Mouse (Mus musculus) testis, adult 2 months (tissue): ENCODE results near the gene Mcub. TPM values are rescaled to one million over a fixed set of nuclear protein-coding genes. Genes with fewer than 3 reads are reported as not detected.
A peak's percentile ranks its signal among the peaks of the same experiment; 100 is the strongest.

Experiments used
- H3K27ac ChIP-seq: fragments of 200-500 bp; 2 replicates; pipeline ENCODE4 v1.5.1; 2012; ENCODE audit warnings: low read depth, low read length; ENCODE audit not compliant: control insufficient read depth, insufficient read depth
- H3K27me3 ChIP-seq: fragments of 200-500 bp; 2 replicates; pipeline ENCODE4 v1.6.1; 2012; ENCODE audit warnings: mild to moderate bottlenecking, low read length, moderate library complexity; ENCODE audit not compliant: control insufficient read depth, insufficient read depth
- H3K36me3 ChIP-seq: fragments of 200-500 bp; 2 replicates; pipeline ENCODE4 v1.6.1; 2012; ENCODE audit warnings: mild to moderate bottlenecking, low read length; ENCODE audit not compliant: control insufficient read depth, insufficient read depth
- H3K4me1 ChIP-seq: fragments of 200-500 bp; 2 replicates; pipeline ENCODE4 v1.6.1; 2012; ENCODE audit warnings: low read length; ENCODE audit not compliant: control insufficient read depth, insufficient read depth
- H3K4me3 ChIP-seq: fragments of 200-500 bp; 2 replicates; pipeline ENCODE4 v1.5.1; 2012; ENCODE audit warnings: low read depth, mild to moderate bottlenecking, low read length, moderate library complexity, mixed read lengths; ENCODE audit not compliant: control insufficient read depth
- CTCF ChIP-seq: fragments of 200-500 bp; IDR thresholded peaks from 2 replicates; pipeline ENCODE4 v1.5.1; 2012; ENCODE audit warnings: low read depth, mild to moderate bottlenecking, inconsistent platforms, low read length, moderate library complexity; ENCODE audit not compliant: control insufficient read depth, insufficient read depth, insufficient replicate concordance
- POLR2A ChIP-seq: fragments of 200-500 bp; IDR thresholded peaks from 2 replicates; pipeline ENCODE4 v1.6.1; 2012; ENCODE audit warnings: low read depth, mild to moderate bottlenecking, inconsistent platforms, low read length, moderate library complexity; ENCODE audit not compliant: control insufficient read depth
- polyA plus RNA-seq: library from polyadenylated mRNA; depleted of rRNA; stranded (reverse); fragments of >200 nt; gene quantifications from 2 replicates; pipeline ENCODE4 v1.2.3, GENCODE M21; 2012

The Mcub gene
- polyA plus RNA-seq, 1 experiment = 2.5 TPM

DNA sequence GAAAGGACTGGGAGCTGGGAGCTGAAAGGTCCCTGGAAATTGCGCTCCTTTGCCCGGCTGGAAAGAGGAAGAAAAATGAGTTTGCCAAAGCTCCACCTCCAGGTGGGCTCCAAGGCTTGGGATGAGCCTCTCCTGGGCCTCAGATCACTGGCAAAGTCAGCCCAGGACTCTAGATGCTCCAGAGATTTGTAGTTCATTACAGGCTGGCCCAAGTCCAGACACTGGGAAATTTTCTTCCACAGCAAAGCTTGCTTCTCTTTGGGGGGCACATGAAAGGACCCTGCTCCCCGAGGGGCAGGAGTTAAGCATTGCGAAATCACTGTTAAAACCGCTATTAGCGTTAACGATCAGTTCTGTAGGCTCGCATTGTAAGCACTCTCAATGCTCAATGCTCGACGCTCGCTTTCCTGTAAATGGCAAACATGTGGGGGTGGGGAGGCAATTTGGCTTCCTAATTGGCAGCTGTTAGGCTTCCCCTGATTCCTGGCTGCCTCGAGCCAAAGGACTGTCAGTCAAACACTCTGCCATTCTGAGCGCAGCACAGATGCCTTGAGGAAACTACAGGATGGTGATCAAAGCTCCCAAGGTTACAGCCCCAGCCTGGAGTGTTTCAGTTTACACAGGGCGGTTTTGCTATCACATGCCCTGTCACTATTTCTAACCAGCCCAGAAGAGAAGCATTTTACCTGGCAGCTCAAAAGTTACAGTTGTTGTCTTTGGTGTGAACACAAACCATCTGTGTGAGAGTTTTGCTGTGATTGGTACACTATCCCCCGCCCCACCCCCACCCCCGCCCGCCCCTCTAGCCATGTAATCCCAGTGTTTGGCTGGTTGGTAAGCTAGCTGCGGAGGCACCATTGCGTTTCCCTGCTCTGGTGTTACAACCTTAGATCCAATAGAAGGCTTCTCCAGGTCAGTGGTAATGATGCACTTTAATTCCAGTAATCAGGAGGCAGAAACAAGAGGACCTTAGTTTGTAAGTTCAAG, 816 bp upstream of the Mcub start:
- TF ChIP-seq POLR2A = no peak
- no peak for TF ChIP-seq CTCF
- no peak overlapping the region for H3K27ac ChIP-seq

DNA sequence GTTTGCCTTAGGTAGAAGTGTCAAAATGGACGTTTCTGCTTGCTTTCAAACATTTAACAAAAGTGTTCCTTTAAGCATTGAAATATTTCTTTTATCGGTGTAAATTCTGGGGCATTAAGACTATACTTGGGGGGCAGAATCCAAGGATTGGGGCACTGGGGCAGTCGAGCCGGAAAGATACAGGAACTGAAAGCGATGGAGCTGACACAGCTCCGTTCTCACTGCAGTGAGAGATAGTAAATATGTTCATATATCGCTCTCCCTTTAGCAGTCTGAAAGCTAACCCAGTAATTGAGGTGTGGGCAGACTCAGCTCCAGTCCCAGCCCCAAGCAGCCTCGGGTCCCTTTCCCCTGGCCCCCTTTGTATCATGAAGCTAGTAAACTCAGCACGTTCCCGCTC, 975 bp downstream of the Mcub start:
- peaks cover 17% of the 10 kb centered on the region for H3K4me1 ChIP-seq
- TF ChIP-seq POLR2A (no peak), CTCF (no peak)
- no peaks in the 10 kb centered on the region for H3K36me3 ChIP-seq
- peak overlapping the region; percentile 77 for H3K4me3 ChIP-seq
- H3K27me3 ChIP-seq = no peaks in the 10 kb centered on the region
- no peak overlapping the region for H3K27ac ChIP-seq

More for the DNA sequence above, 816 bp upstream of the Mcub start:
- Histone ChIP-seq H3K36me3 (no peaks in the 10 kb centered on the region), H3K4me1 (peaks cover 17% of the 10 kb centered on the region), H3K4me3 (peak overlapping the region; percentile 77), H3K27me3 (no peaks in the 10 kb centered on the region)

DNA sequence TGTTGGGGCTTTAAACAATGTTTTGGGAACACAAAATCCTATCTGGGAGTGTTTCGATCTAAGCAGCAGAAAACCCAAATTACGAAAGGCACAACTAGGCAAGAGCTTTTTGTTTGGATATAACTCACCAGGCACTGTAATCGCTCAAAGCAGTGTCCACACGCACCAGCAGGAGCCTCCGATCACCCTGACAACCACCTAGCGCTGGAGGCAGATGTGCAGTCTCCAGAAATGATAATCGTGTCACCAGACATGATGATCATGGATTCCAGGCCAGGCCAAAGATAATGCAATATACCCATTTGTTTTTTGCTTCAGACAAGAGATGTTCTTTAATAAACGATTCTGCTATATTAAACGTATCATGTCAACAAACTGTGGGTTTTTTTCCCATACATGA, 2.1 kb downstream of the Mcub start:
- no peak overlapping the region for H3K27ac ChIP-seq
- TF ChIP-seq POLR2A = no peak
- no peak for TF ChIP-seq CTCF
- H3K36me3 ChIP-seq = no peaks in the 10 kb centered on the region
- H3K4me3 ChIP-seq = no peak overlapping the region
- no peaks in the 10 kb centered on the region for H3K27me3 ChIP-seq
- H3K4me1 ChIP-seq = peaks cover 17% of the 10 kb centered on the region

DNA sequence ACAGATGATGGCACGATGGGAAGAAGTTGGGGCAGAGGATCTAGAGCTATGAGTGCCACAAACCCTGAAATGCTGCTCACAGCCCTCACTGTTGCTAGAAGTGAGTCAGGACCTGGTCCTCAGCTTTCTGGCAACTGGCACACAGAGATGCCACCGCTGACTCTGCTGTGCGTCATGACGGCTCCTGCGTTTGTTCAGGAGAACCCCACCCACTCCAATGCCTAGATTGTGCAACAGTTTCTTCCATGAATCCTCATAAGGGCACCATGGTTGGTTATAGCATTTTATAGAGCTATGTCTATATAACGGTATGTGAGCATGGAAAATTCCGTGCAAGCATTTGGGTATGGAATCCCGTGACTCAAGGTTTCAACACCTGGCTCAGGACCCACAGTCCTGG, 5.3 kb downstream of the Mcub start:
- no peaks in the 10 kb centered on the region for H3K36me3 ChIP-seq
- peaks cover 6% of the 10 kb centered on the region for H3K4me1 ChIP-seq
- no peak overlapping the region for H3K27ac ChIP-seq
- H3K4me3 ChIP-seq = no peak overlapping the region
- no peak for TF ChIP-seq CTCF
- TF ChIP-seq POLR2A = no peak
- H3K27me3 ChIP-seq = no peaks in the 10 kb centered on the region

DNA sequence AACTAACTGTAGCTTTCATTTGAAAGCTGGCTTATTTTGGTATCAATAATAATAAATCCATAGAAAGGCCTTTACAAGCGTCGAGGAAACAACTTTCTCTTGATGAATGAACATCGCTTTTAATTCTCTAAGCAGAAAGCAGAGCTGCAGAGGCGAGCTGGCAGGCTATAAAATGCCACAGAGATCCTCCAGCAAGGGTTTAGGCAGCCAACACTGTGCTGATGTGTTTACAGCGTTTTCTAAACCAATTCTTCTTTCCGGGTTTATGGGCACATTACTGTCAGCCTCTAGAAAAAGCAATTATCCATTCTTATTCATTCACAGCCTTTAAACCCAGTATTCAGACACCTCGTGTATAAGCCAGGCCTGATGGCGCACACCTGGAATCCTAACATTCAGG, 7.5 kb downstream of the Mcub start:
- Histone ChIP-seq H3K4me3 (no peak overlapping the region), H3K36me3 (no peaks in the 10 kb centered on the region), H3K27me3 (no peaks in the 10 kb centered on the region), H3K27ac (no peak overlapping the region), H3K4me1 (no peaks in the 10 kb centered on the region)
- no peak for TF ChIP-seq CTCF
- no peak for TF ChIP-seq POLR2A

DNA sequence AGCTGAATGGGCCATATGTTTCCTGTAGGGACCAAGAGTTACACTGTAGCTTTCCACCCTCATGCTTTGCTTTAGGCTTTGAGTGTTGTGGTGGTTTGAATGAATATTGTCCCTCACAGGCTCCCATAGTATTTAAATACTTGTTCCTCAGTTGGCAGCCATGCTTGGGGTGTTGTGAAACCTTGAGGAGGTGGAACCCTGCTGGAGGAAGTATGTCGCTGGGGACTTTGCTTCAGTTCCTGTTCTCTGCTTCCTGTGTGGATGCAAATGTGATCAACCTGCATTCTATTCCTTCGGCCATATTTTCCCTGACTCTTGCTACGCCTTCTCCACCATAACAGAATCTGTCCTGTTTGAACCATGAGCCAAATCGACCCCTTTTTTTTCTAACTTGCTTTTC, 16.7 kb downstream of the Mcub start:
- no peak for TF ChIP-seq POLR2A
- no peak for TF ChIP-seq CTCF
- Histone ChIP-seq H3K4me1 (no peaks in the 10 kb centered on the region), H3K27me3 (no peaks in the 10 kb centered on the region), H3K4me3 (no peak overlapping the region), H3K27ac (no peak overlapping the region), H3K36me3 (no peaks in the 10 kb centered on the region)

DNA sequence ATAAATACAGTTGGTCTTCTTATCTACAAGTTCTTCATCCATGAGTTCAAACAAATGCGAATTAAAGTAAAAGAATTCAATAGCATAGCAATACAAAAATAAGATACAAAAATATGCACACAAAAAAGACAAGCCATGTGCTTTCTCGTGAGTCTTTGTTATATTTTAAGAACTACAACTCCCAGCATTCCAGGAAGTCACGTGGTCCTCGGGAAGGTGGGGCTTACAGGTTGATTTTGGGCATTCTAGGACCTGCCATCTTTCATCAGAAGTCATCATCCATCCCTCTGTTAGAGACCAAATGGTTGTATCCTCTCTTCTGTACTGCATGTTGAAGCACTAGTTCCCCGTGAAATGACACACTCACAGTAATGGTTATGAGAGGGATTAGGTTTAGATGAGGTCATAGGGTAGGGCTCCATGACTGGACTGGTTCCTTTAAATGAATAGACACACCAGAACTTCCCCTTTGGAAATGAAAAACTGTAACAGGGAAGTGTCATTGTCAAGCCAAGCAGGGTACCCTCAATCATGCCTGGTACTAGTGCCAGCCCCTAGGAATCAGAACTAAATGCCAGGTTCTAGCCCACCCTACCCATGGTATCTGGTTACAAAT, 20.7 kb downstream of the Mcub start:
- no peaks in the 10 kb centered on the region for H3K27me3 ChIP-seq
- H3K36me3 ChIP-seq = no peaks in the 10 kb centered on the region
- H3K4me1 ChIP-seq = no peaks in the 10 kb centered on the region
- TF ChIP-seq POLR2A = no peak
- no peak for TF ChIP-seq CTCF
- H3K4me3 ChIP-seq = no peak overlapping the region
- no peak overlapping the region for H3K27ac ChIP-seq

DNA sequence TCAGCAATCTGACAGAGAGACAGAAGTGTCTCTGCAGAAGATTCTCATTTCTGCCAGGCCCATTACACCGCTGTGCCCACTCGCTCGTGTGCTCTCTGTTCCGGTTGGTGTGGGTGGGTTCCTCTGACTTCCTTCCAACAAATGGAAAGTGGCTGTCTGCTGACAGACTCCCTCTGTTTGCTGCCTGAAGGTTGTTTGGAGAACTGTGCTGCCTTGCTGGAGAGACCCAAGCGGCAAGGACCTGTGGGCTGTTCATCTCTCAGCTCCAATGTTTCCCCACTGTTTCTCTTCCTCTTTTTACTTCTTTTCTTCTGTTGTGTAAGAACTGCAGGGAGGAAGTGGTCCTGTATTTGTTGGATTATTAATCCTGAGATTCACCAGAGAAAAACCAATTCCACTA, 21.6 kb downstream of the Mcub start:
- Histone ChIP-seq H3K27ac (no peak overlapping the region), H3K4me3 (peak overlapping the region; percentile 19), H3K27me3 (no peaks in the 10 kb centered on the region), H3K4me1 (no peaks in the 10 kb centered on the region), H3K36me3 (no peaks in the 10 kb centered on the region)
- TF ChIP-seq CTCF = no peak
- TF ChIP-seq POLR2A = no peak
